Mouse (Mus musculus): ENCODE measurements at regions not wholly inside any gene's neighbourhood (a gene's known extent, or its start where the extent isn't known, plus 50 kb on each side); places are given as distances from the start of the nearest gene placed in this dataset.

GRCm38 (mm10) chr5:43031285-43031684, 201.7 kb upstream of the Cpeb2 start:
- TF ChIP-seq ZC3H11A (IDR thresholded peaks at IDR 0.05; ENCODE audit: borderline replicate concordance, low read depth, low read length): no peak
- no peak for TF ChIP-seq HCFC1 (IDR thresholded peaks at IDR 0.05; ENCODE audit: borderline replicate concordance, insufficient read depth, low read length)

Data from ES-E14 (cell line).